Mouse (Mus musculus) olfactory bulb, adult 2 months (tissue): ENCODE measurements at regions not wholly inside any gene's neighbourhood (a gene's known extent, or its start where the extent isn't known, plus 50 kb on each side); places are given as distances from the start of the nearest gene placed in this dataset.

ENCODE experiments used
- CTCF ChIP-seq: fragments of 200-500 bp; IDR thresholded peaks from 2 replicates; pipeline ENCODE4 v1.5.1; 2012; ENCODE audit warnings: low read depth, mild to moderate bottlenecking, low read length, moderate library complexity; ENCODE audit not compliant: insufficient read depth
- POLR2A ChIP-seq: fragments of 200-500 bp; IDR thresholded peaks from 2 replicates; pipeline ENCODE4 v1.6.1; 2012; ENCODE audit warnings: mild to moderate bottlenecking, low read depth, low read length, moderate library complexity; ENCODE audit not compliant: insufficient read depth

- TF ChIP-seq POLR2A = no peak
- no peak for TF ChIP-seq CTCF
Observed at GRCm38 (mm10) chr2:79552481-79552880, 82.7 kb upstream of the Itprid2 start.
